Mouse (Mus musculus): ENCODE results near the gene Zdhhc4.
A peak's percentile ranks its signal among the peaks of the same experiment; 100 is the strongest.

The Zdhhc4 gene

DNA sequence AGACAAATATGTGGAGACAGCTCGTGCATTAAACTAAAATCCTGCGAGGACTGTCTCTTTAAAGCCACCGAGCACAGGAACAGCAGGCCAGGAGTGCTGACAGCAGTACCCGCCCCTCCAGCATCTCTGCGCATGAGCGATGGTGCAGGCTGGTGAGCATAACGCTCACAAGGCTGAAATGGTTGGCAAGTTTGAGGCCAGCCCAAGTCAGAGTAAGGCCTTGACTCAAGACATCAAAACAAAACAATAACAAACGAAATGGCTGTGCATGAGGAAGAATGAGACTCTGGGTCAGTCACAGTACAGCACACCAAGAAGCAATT lies 11.8 kb downstream of the Zdhhc4 start:
- DNase-seq (ENCODE audit: low spot score), result no peak

DNA sequence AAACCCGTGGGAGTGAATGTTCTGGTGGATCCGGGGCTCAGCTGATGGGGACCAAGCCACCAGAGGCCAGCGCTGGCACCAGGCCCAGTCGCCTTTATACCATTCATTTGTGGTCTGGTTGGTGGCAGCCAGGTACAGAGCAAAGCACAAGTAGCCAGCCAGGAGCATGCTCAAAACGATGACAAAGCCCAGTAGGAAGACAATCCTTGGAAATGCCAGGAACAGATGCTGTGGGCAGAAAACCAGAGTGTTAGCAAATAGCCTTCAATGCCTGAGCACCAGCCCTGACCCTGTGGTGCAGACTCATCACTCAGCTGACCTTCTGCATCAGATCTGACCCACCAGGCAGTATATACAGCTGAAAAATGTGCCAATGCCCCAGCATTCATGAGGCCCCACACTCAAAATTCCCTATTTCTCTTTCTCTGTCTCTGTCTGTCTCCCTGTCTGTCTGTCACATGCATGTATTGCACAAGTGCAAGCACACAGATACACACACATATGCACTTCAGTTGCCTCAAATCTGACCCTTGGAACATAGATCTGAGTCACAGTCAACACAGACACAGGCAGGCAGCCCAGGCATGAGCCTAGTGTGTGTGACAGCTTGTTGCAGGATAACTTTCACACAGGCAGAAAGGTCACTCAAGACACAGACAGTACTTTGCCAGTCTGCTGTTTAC lies 12.3 kb downstream of the Zdhhc4 start:
- DNase-seq (ENCODE audit: low spot score), result no peak

DNA sequence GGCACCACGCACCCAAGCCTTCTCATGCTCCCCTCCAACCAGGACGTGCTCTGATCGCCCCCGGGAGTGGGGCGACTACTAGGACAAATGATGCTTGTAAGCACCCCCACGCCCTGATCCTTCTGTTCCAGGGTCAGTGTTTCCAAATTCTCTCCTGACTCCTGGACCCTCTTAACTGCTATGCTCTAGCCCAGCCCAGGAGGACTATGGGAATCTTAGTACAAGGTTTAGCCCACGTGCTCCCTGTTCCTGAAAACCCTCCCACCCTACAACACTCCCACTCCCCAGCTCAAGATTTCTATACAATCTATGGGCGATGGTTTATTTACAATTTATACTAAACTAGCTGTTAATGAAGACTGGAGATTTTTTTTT lies 13.6 kb downstream of the Zdhhc4 start:
- no peak for DNase-seq (ENCODE audit: low spot score)

DNA sequence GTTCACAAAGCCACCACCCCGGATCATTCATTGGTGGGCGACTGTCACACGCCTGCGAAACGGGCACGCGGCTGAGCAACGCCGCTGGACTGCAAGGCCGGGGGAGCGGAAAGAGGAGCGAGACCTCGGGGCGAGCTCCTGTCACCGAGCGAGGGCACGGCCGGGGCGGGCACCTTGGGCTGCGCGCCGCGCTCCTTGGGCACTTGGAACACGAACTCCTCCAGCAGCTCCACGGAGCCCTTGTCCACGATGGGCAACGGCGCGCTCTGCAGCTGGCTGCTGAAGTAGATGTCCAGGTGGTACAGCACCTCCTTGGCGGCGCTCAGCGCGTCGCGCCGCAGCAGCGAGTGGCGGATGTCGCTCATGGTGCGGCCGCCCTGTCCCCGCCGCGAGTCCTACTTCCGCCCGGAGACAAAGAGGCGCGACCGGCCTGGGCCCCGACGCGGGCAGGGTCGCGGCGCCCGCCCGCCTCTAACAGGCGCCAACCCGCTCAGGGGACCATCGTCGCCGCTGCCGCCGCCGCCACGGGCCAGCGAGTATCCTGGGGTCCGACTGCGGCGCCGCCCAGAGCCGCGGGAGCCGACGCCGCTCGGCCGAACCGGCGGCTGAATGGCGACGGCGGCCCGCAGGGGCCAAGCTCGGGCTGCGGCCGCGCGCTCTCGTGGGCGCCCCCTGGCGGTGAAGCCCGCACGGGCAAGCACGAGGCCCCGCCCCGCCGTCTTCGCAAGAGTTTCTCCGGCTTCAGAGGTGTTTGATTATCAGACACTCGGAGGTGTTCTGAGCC lies 14.1 kb downstream of the Zdhhc4 start, which contains the start of gene E130309D02Rik:
TSS of gene E130309D02Rik (minus strand) at position 631 of the 784 bp plus-strand sequence.
- peak; percentile 66 for DNase-seq (ENCODE audit: low spot score)

DNA sequence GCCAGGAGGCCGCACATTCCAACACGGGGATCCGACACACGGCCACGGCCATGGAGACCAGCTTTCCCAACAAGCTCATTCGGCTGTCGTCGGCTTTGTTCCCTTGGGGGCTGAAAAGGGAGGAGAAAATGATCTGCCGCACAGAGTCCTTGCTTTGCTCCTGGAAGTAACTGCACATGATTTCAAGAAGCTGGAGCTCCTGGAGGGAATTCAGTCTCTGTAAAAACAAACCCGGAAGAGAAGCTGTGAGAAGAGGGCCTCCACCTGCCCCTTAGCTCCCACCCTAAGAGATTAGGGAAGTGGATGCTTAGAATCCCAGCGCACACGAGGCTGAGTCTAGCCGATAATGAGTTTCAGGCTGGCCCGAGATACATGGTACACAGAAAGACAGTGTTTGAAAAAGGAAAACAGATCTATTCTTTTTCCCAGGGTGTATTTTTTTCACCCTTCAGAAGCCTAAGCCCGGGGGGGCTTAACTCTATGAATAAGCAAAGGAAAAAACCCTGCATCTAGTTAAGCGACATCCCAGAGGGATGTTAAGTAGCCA lies 14.8 kb downstream of the Zdhhc4 start:
- DNase-seq (ENCODE audit: low spot score), result no peak

DNA sequence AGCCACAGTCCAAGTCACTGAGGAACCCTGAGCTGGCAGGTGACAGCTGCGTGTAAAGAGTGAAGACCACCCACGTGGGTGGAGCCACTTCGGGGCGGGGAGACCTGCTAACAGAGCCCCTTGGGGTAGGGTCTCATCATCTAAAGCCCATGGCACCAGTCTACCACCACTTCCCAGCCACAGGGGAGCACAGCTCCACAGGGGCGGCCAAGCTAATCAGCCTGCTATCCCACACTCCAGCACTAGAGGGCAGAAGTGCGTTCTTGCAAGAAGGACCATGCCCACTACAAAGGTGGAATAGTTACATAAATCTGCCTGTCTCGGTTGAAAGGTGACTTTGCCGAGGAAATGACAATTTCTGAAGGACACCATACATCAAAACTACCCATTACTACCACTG lies 17.2 kb downstream of the Zdhhc4 start:
- peak; percentile 47 for DNase-seq (ENCODE audit: low spot score)

DNA sequence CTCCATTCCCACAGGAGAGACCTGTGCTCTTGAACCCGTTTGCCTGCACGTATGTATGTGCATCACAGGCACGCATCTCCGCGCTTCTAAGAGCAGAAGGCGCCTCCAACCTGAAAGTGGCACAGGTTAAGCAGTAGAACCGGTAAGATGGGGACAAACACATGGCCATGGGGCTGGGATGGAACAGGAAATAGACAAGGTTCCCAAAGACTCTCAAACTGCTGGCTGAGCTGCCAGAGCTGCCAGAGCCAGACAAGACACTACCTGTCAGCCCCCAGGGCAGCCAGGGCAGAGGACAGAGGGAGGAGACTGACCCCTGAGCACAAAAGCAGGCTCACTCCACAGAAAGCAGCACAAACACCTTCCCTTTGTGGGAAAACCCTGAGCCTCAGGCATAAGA lies 19.1 kb downstream of the Zdhhc4 start:
- no peak for DNase-seq (ENCODE audit: low spot score)

DNA sequence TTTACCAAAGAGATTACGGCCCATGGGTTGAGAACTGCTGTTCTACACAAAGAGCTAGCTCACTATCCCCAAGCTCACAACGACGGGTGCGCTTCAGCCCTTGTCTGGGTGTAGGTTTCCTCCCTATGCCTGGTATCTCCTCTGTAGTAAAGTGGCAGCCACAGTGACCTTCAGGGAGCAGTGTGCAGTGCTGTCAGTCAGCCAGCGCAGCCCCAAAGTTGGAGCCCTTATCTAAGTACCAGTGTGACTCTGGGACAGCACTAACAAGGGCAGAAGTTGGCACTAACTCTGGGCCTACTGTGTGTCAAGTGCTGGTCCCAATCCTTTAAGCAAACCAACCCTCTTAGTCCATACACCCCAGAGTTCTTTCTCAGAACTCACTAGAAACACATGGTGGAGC lies 20.2 kb downstream of the Zdhhc4 start:
- DNase-seq (ENCODE audit: low spot score), result no peak

DNA sequence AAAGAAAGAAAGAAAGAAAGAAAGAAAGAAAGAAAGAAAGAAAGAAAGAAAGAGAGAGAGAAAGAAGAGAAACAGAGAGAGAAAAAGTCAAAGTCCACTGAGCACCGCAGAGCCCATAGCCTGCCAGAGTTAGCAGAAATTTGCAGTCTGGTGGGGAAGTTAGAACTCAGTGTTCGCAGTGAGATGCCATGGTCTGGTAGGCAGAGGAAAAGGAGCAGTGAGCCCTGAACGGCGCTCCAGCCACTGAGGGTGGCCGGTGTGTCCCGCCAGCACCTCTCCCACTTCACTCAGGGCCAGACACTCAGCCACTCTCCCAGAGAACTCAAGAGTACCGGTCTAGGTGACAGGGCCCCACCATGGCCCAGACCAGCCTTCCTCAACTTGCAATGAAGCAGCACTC lies 24.8 kb downstream of the Zdhhc4 start:
- DNase-seq (ENCODE audit: low spot score), result no peak

DNA sequence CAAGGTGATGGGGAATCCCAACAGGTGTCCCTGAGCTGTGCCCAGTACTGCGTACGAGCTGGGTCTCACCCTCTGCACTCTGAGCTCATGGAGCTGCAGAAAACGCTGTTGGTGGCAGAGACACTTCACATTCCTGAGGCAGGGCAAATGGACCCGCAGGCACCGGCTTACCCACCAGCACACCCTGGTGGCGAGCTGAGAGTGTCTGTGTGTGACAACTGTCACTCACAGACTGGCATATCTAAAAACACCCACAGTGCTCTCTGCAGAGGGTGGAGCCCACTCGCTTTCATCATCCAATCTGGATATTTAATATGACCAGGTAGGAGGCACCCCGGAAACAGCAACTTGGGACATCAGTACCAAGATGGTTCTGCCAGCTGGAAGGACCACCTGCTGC lies 27.8 kb downstream of the Zdhhc4 start:
- DNase-seq (ENCODE audit: low spot score), result no peak

DNA sequence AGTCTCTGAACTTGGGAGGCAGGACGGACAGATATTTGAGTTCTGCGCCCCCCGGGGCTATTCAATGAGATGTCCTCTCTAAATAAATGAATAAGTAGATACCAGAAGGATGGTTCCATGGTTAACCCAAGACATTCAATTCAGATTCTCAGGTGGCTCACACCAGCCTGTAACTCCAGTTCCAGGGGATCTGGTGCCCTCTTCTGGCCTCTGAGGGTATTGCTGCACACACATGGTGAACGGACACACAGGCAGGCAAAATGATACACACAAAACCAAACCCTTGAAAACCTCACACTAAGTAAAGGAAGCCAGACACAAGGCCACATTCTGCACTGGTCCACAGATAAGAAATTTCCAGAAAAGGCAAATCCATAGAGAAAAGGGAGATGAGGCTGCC lies 29.4 kb downstream of the Zdhhc4 start:
- no peak for DNase-seq (ENCODE audit: low spot score)

DNA sequence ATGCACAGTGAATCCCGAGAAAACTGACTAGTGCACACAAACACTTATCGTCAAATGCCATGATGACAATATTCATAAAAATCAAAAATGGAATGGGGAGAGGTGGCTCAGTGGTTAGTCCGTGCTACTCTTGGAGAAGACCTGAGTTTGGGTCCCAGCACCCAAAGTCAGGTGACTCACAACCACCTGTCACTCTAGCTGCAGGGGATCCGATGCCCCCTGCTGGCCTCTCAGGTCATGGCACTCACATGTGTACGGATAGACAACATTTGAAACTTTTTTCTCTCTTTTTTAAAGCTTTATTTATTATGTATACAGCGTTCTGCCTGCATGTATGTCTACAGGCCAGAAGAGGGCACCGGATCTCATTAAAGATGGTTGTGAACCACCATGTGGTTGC lies 30.7 kb downstream of the Zdhhc4 start:
- DNase-seq (ENCODE audit: low spot score), result no peak

DNA sequence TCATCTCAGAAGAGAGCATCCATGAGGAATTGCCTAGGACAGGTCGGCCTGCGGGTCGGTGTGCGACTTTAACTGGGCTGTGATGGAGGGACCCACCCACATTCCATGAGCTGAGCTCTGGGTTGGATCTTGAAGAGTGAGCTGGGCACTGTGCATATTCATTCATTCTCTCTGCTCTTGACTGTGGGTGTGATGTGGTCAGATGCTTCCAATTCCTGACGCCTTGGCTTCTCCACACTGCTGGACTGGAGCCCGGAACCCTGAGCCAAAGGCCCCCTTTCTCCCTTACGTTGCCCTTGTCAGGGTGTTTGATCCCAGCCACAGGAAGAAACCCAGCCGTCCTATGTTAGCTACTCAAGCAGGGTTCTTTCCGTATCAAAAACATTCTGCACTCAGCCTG lies 31.1 kb downstream of the Zdhhc4 start:
- DNase-seq (ENCODE audit: low spot score), result no peak

DNA sequence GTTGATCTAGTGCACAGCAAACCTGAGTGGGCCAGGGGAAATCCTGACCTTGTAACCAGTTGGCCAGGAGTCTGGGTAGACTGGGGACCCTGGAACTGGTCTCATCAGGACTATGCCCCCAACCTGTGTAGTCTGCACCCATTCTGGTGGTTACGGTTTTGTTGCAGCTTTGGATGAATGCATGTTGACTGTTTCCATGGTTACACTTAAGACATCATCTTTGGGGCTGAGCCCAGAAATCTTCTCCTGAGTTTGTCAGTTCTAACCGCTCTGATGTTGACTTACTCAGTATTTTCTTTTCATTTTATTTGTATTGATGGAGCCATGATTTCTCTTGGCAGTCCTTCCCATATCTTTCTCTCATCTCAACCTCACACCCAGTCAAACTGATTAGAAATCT lies 33.7 kb downstream of the Zdhhc4 start:
- DNase-seq (ENCODE audit: low spot score), result no peak

DNA sequence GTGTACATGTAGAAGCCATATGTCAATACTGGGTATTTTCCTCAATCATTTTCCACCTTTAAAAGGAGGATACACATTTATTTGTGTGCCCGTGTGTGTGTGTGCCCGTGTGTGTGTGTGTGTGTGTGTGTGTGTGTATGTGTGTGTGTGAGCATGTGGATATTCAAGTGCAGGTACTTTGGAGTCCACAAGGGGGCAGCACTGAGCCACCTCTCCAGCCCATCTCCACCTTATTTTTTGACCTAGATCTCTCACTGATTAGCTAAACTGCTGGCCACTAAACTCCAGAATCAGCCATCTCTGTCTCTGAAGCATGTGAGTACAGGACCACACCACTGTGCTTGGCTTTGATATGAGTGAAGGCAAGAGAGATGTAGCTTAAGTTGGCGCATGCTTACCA lies 34.2 kb downstream of the Zdhhc4 start:
- no peak for DNase-seq (ENCODE audit: low spot score)

DNA sequence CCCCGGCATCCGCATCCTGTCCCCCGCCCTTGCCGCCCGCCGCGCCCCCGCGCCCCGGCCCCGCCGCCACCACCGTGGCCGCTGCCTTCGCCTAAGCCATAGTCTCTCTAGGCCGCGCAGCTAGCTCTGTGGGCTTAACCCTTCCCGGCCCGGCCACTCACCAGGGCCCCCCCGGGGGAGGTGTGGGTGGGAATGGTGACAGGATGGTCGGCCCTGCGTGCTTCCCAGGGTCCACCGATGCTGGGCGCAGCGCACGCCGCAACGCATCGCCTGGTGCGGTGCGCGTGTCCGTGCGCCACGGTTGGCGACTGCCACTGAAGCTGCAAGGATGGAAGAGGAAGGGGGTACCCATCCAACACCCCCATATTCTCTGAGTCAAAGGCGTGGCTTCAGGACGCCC lies 35.7 kb downstream of the Zdhhc4 start, which contains the start of gene Zfp853:
TSS of gene Zfp853 (minus strand) at position 220 of the 400 bp plus-strand sequence.
- no peak for DNase-seq (ENCODE audit: low spot score)

DNA sequence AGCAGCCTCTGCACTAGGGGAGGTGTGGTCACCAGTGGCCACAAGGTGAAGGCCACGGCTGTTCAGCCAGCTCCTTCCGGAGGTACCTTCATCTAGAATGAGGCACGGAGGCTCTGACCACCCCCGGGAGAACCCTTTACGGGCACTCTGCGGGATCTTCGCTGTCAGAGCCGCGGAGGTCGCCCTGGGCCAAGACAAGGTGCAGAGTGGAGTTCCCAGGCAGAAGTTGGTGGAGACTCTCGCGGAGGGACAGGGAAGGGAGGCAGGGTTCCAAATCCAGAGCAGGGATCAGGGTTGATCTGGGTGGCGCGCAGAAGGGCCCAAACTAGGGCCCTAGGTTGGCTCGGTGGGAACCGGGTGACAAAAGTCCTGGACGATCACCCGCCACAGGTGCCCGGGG lies 36.2 kb downstream of the Zdhhc4 start:
- DNase-seq (ENCODE audit: low spot score), result no peak

DNA sequence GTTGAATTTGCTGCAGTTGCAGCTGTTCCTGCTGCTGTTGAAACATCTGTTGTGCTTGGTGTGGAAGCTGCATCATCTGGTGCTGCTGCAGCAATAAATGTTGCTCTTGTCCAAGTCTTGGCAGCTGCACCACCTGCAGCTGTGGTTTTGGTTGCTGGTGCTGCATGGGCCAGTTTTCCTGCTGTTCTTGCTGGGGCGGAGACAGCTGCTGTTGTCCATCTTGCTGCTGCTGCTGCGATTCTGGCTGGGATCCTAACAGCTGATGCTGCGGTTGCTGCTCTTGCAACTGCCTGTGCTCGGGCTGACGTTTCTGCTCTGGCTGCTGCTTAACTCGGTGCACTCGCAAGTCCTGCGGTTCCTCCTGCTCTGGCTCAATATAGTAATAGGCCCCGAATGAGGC lies 39.8 kb downstream of the Zdhhc4 start:
- no peak for DNase-seq (ENCODE audit: low spot score)

DNA sequence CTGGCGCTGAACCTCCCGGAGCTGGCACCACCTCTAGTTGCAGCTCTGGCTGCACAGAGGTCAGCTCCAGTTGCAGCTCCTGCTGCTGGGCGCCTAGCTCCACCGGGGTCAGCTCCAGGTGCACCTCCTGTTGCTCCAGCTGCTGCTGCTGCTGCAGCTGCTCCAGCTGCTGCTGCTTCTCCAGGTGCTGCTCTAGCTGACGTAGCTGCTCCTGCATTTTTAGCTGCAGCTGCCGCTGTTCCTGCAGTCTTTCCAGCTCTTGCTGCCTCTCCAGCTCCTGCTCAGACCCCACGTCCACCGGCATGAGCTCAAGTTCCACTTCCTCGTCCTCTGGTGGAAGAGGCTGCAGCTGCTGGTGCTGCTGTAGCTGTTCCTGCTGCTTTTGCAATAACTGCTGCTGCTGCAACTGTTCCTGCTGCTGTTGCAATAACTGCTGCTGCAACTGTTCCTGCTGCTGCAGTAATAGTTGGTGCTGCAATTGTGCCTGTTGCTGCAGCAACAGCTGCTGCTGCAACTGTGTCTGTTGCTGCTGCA lies 40.6 kb downstream of the Zdhhc4 start:
- no peak for DNase-seq (ENCODE audit: low spot score)

DNA sequence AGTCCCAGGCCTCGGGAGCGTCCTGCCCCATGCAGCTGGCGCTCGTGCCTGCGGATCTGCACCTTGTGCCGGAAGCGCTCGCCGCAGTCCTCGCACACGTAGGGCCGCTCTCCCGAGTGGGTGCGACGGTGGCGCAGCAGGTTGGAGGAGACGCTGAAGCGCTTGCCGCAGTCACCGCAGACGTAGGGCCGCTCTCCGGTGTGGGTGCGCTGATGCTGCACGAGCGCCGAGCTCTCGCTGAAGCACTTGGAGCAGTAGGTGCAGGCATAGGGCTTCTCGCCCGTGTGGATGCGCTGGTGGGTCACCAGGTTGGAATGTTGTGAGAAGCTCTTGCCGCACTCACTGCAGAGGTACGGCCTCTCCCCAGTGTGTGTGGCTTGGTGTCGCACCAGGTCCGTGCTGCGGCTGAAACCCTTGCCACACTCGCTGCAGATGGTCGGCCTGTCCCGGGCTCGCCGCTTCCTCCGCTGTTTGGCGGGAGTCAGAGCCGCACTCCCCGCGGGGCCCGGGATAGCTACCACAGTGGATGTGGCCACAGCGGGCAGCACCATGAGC lies 41.2 kb downstream of the Zdhhc4 start:
- no peak for DNase-seq (ENCODE audit: low spot score)

DNA sequence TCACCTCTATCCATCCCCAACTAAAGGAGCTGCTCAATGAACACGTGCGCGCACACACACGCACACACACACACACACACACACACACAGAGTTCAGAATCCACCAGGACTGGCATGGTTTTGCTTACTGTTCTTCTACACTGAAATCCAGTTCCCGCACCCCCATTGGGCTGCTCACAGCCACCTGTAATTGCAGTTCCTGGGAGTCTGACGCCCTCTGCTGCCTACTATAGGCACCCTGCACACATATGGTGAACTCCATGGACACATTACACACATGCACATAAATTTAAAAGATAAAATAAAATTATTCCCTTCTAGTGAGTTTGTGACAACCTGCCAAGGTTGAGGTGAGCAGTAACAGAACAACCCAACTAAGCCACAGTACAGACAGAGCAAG lies 44.3 kb downstream of the Zdhhc4 start:
- DNase-seq (ENCODE audit: low spot score), result no peak

DNA sequence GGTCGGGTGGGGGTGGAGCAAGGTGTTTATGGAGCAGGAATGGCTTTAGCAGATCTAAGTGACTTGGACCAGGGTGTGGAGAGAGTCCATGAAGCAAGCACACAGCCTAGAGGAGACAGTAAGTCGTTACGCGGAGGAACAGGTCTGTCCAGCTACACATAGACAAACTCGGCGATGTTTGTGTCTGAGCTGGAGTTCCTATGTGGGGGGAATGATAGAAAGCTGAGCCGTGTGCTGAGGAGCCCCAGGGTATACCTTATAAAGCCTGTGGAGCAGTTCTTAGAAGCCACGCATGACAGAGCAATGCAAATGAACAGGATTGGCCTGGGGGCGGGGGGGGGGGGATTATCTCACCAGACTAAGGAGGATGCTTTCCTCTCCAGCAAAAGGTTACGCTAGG lies 49.8 kb downstream of the Zdhhc4 start:
- no peak for DNase-seq (ENCODE audit: low spot score)

DNA sequence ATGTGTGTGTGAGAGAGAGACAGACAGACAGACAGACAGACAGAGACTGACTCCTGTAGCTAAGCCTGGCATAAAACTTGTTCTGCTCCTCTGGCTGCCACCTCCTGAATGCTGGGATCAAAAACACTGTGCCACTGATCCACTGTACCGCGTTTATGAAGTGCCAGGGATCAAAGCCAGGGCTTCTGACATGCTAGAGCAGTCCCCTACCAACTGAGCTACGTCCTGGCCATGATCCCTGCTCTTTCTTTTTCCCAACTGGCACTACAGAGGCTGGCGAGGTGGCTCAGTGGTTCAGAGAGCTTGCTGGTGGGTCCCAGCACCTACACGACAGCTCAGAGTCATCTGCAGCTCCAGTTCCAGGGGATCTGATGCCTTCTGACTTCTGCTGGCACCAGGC lies 53.3 kb downstream of the Zdhhc4 start:
- no peak for DNase-seq (ENCODE audit: low spot score)

All from urinary bladder, postnatal 10 days (tissue).